11 mouse cellular contexts compared by ENCODE assay signal in genomic region chr17:74869556-74869955, GRCm38 (mm10).
DNase-seq lines count a peak whose midpoint lies in the region; ATAC-seq lines count a peak whose summit lies in the region.
"Had no signal": no experiment of that assay in that cellular context is flagged by ENCODE, and none has a peak within 500 bp of the region (broad histone marks: within the 10 kb centered on the region; RNA-seq: fewer than 3 reads in every experiment).

No protein-coding gene starts in this region.

- H3K4me3 ChIP-seq in kidney, embryonic 16.5 days (ENCODE audit: low read length), result no peak overlapping the region
- H3K4me3 ChIP-seq in embryonic facial prominence, embryonic 15.5 days (replicated peaks), result no peak overlapping the region
- no peak overlapping the region for H3K4me3 ChIP-seq in stomach, embryonic 14.5 days (ENCODE audit: low read depth, low read length)
- H3K4me3 ChIP-seq: midbrain, embryonic 15.5 days had no signal

- H3K4me1 ChIP-seq in kidney, embryonic 16.5 days (ENCODE audit: insufficient read depth, low read length), result peaks cover 57% of the 10 kb centered on the region
- peaks cover 58% of the 10 kb centered on the region for H3K4me1 ChIP-seq in embryonic facial prominence, embryonic 15.5 days
- H3K4me1 ChIP-seq in stomach, embryonic 14.5 days (ENCODE audit: control insufficient read depth, insufficient read depth, low read length), result peaks cover 40% of the 10 kb centered on the region

- DNase-seq in adrenal gland, postnatal 10 days, result peak; percentile 18
- DNase-seq in adrenal gland, postnatal 25 days, result no peak
- no peak for DNase-seq in kidney, adult 8-10 months
- no peak for DNase-seq in layer of hippocampus, postnatal 10 days (ENCODE audit: low spot score in 2 of 2)
- no peak for DNase-seq in spleen, postnatal 4 days (ENCODE audit: low spot score in 2 of 2)
- DNase-seq: cerebellum, postnatal 36 days; kidney, adult 18-20 months had no signal

- ATAC-seq in kidney, embryonic 16.5 days (ENCODE audit: low FRiP score, low TSS enrichment), result no peak
- ATAC-seq in embryonic facial prominence, embryonic 15.5 days (ENCODE audit: insufficient number of reproducible peaks, low FRiP score, low TSS enrichment, low read depth), result peak; percentile 27; the same call in 1 of the 2 replicates
- peak; percentile 84 for ATAC-seq in stomach, embryonic 14.5 days (ENCODE audit: insufficient number of reproducible peaks, insufficient read depth, low FRiP score, low read depth)
- ATAC-seq: midbrain, embryonic 15.5 days had no signal

- H3K9ac ChIP-seq in kidney, embryonic 16.5 days (replicated peaks; ENCODE audit: low read length), result no peak overlapping the region
- H3K9ac ChIP-seq in embryonic facial prominence, embryonic 15.5 days, result no peak overlapping the region
- no peak overlapping the region for H3K9ac ChIP-seq in stomach, embryonic 14.5 days (replicated peaks; ENCODE audit: low read depth, low read length)
- H3K9ac ChIP-seq: midbrain, embryonic 15.5 days had no signal

- H3K36me3 ChIP-seq in kidney, embryonic 16.5 days (ENCODE audit: insufficient read depth, low read length), result no peaks in the 10 kb centered on the region
- H3K36me3 ChIP-seq in embryonic facial prominence, embryonic 15.5 days, result no peaks in the 10 kb centered on the region
- H3K36me3 ChIP-seq in stomach, embryonic 14.5 days (ENCODE audit: control insufficient read depth, insufficient read depth, low read length), result no peaks in the 10 kb centered on the region
- H3K36me3 ChIP-seq: midbrain, embryonic 15.5 days had no signal

- WGBS in kidney, embryonic 16.5 days, result 42% methylated on average over 8 of the region's 8 CpGs
- 52% methylated on average over 8 of the region's 8 CpGs for WGBS in embryonic facial prominence, embryonic 15.5 days
- WGBS in stomach, embryonic 14.5 days, result 72% methylated on average over 8 of the region's 8 CpGs

- H3K27ac ChIP-seq in kidney, embryonic 16.5 days (ENCODE audit: low read length), result peak overlapping the region; percentile 70; the same call in 1 of the 2 replicates
- peak overlapping the region; percentile 59; the same call in 1 of the 2 replicates for H3K27ac ChIP-seq in embryonic facial prominence, embryonic 15.5 days (replicated peaks)
- peak overlapping the region; percentile 74 for H3K27ac ChIP-seq in stomach, embryonic 14.5 days (ENCODE audit: low read length)
- H3K27ac ChIP-seq: midbrain, embryonic 15.5 days had no signal

- H3K4me2 ChIP-seq in kidney, embryonic 16.5 days (replicated peaks; ENCODE audit: low read depth, low read length), result no peak overlapping the region
- H3K4me2 ChIP-seq in embryonic facial prominence, embryonic 15.5 days (replicated peaks), result no peak overlapping the region
- H3K4me2 ChIP-seq in stomach, embryonic 14.5 days (replicated peaks; ENCODE audit: low read depth, low read length), result no peak overlapping the region
- H3K4me2 ChIP-seq: midbrain, embryonic 15.5 days had no signal

- no peaks in the 10 kb centered on the region for H3K27me3 ChIP-seq in kidney, embryonic 16.5 days (ENCODE audit: insufficient read depth, low read length)
- H3K27me3 ChIP-seq in embryonic facial prominence, embryonic 15.5 days, result no peaks in the 10 kb centered on the region
- H3K27me3 ChIP-seq in stomach, embryonic 14.5 days (ENCODE audit: control insufficient read depth, insufficient read depth, low read length), result no peaks in the 10 kb centered on the region
- H3K27me3 ChIP-seq: midbrain, embryonic 15.5 days had no signal

- no peaks in the 10 kb centered on the region for H3K9me3 ChIP-seq in kidney, embryonic 16.5 days (ENCODE audit: low read length)
- no peaks in the 10 kb centered on the region for H3K9me3 ChIP-seq in embryonic facial prominence, embryonic 15.5 days (replicated peaks)
- no peaks in the 10 kb centered on the region for H3K9me3 ChIP-seq in stomach, embryonic 14.5 days (ENCODE audit: control insufficient read depth, low read depth, low read length)
- H3K9me3 ChIP-seq: midbrain, embryonic 15.5 days had no signal
